Mouse (Mus musculus): ENCODE results near the gene Olfr1052.
"Not testable (repeated sequence)": the region's sequence is repeated elsewhere in the genome, so short reads cannot be mapped to it uniquely, and the experiment has no call there.

The Olfr1052 gene

GRCm38 (mm10) chr2:86292155-86292554 lies at the start of gene Olfr1052:
Gene Olfr1052 (plus strand): TSS chr2:86292455.
- no peak for DNase-seq (ENCODE audit: low spot score in 2 of 2)

GRCm38 (mm10) chr2:86258228-86258627 lies 34.0 kb upstream of the Olfr1052 start, which contains the start of gene Olfr1049:
Gene Olfr1049 (minus strand): TSS chr2:86258328.
- DNase-seq (ENCODE audit: low spot score in 2 of 2), result not testable (repeated sequence)

GRCm38 (mm10) chr2:86278988-86279387 lies 13.3 kb upstream of the Olfr1052 start, which contains the start of gene Olfr1051:
Gene Olfr1051 (minus strand): TSS chr2:86279088.
- DNase-seq (ENCODE audit: low spot score in 2 of 2), result not testable (repeated sequence)

GRCm38 (mm10) chr2:86315184-86315583 lies 22.9 kb downstream of the Olfr1052 start, which contains the start of gene Olfr1053:
Gene Olfr1053 (minus strand): TSS chr2:86315284.
- no peak for DNase-seq (ENCODE audit: low spot score in 2 of 2)

- DNase-seq (ENCODE audit: low spot score in 2 of 2), result no peak
Observed at GRCm38 (mm10) chr2:86335333-86335732, 43.1 kb downstream of the Olfr1052 start, which contains the start of gene Olfr1054. Gene Olfr1054 (minus strand): TSS chr2:86335433.

Data from right cerebral cortex, postnatal 36 days (tissue).